Mouse (Mus musculus) neural tube, embryonic 15.5 days (tissue): ENCODE data around the gene Tram2. TPM values are rescaled to one million over a fixed set of nuclear protein-coding genes. Genes with fewer than 3 reads are reported as not detected.

Experiments
- ATAC-seq: fragments of 200-750 bp; cut with Nextera tagmentation; 2 replicates; pipeline ENCODE4 v1.8.0; 2017; ENCODE audit warnings: mild to moderate bottlenecking, moderate TSS enrichment, moderate library complexity; ENCODE audit not compliant: low FRiP score
- H3K27ac ChIP-seq: fragments of 300-500 bp; sonication (generic); replicated peaks from 2 replicates; pipeline ENCODE4 v1.5.1; 2015; ENCODE audit warnings: mild to moderate bottlenecking, inconsistent platforms
- H3K27me3 ChIP-seq: fragments of 300-500 bp; sonication (generic); replicated peaks from 2 replicates; pipeline ENCODE4 v1.6.1; 2015; ENCODE audit warnings: inconsistent platforms
- H3K36me3 ChIP-seq: fragments of 300-500 bp; sonication (generic); 2 replicates; pipeline ENCODE4 v1.6.1; 2015; ENCODE audit warnings: inconsistent platforms
- H3K4me1 ChIP-seq: fragments of 300-500 bp; sonication (generic); 2 replicates; pipeline ENCODE4 v1.6.1; 2015; ENCODE audit warnings: inconsistent platforms
- H3K4me2 ChIP-seq: fragments of 300-500 bp; sonication (generic); 2 replicates; pipeline ENCODE4 v1.6.1; 2015; ENCODE audit warnings: inconsistent platforms, mild to moderate bottlenecking, moderate library complexity
- H3K4me3 ChIP-seq: fragments of 300-500 bp; sonication (generic); replicated peaks from 2 replicates; pipeline ENCODE4 v1.5.1; 2015; ENCODE audit warnings: mild to moderate bottlenecking, inconsistent platforms
- H3K9ac ChIP-seq: fragments of 300-500 bp; sonication (generic); replicated peaks from 2 replicates; pipeline ENCODE4 v1.6.1; 2015; ENCODE audit warnings: mild to moderate bottlenecking, inconsistent platforms
- H3K9me3 ChIP-seq: fragments of 300-500 bp; sonication (generic); replicated peaks from 2 replicates; pipeline ENCODE4 v1.6.1; 2016; ENCODE audit warnings: inconsistent platforms
- WGBS: fragments of 180-500 bp; shearing (Covaris S2); methylation state at CpG from one replicate; pipeline ENCODE4 v1.1.7; 2015; ENCODE audit warnings: mixed read lengths; 5-methylcytosine and 5-hydroxymethylcytosine counted together
- polyA plus RNA-seq: library from polyadenylated mRNA; unstranded; fragments of >200 nt; fragmentation: Nextera tagmentation; extraction: Ambion mirVana; gene quantifications from 2 replicates; pipeline ENCODE4 v1.2.1, GENCODE M21; 2015

Gene Tram2
- polyA plus RNA-seq, 1 experiment from 2014 or later, result 2.2 TPM

- Histone ChIP-seq H3K4me1 (no peaks in the 10 kb centered on the region), H3K4me2 (no peak overlapping the region), H3K36me3 (no peaks in the 10 kb centered on the region), H3K27ac (no peak overlapping the region), H3K9me3 (no peaks in the 10 kb centered on the region), H3K4me3 (no peak overlapping the region), H3K9ac (no peak overlapping the region), H3K27me3 (no peaks in the 10 kb centered on the region)
- 31% methylated on average over 4 of the region's 4 CpGs for WGBS
- peak; percentile 41 for ATAC-seq
Measured at GRCm38 (mm10) chr1:20984582-20984981, 94.4 kb downstream of the Tram2 start.

GRCm38 (mm10) chr1:20984103-20984502 lies 94.9 kb downstream of the Tram2 start:
- H3K9me3 ChIP-seq, result no peaks in the 10 kb centered on the region
- WGBS, result 84% methylated on average over 2 of the region's 2 CpGs

GRCm38 (mm10) chr1:20981764-20982163 lies 97.3 kb downstream of the Tram2 start:
- no peaks in the 10 kb centered on the region for H3K9me3 ChIP-seq
- no peaks in the 10 kb centered on the region for H3K4me1 ChIP-seq
- no peak overlapping the region for H3K4me2 ChIP-seq
- no peak for ATAC-seq
- no peaks in the 10 kb centered on the region for H3K27me3 ChIP-seq
- H3K36me3 ChIP-seq, result no peaks in the 10 kb centered on the region
- H3K4me3 ChIP-seq, result no peak overlapping the region
- H3K9ac ChIP-seq, result no peak overlapping the region
- 89% methylated on average over 6 of the region's 6 CpGs for WGBS
- H3K27ac ChIP-seq, result no peak overlapping the region

More at GRCm38 (mm10) chr1:20984103-20984502, 94.9 kb downstream of the Tram2 start:
- Histone ChIP-seq H3K27me3 (no peaks in the 10 kb centered on the region), H3K9ac (no peak overlapping the region), H3K4me3 (no peak overlapping the region), H3K27ac (no peak overlapping the region), H3K4me1 (no peaks in the 10 kb centered on the region), H3K4me2 (no peak overlapping the region), H3K36me3 (no peaks in the 10 kb centered on the region)
- peak; percentile 24; the same call in 1 of the 2 replicates for ATAC-seq

- H3K4me2 ChIP-seq, result no peak overlapping the region
Measured at GRCm38 (mm10) chr1:20980553-20980952, 98.5 kb downstream of the Tram2 start.

GRCm38 (mm10) chr1:20974341-20975135 lies 104.5 kb downstream of the Tram2 start:
- no peak overlapping the region for H3K4me2 ChIP-seq
- no peak for ATAC-seq
- H3K27me3 ChIP-seq, result no peaks in the 10 kb centered on the region
- H3K9me3 ChIP-seq, result no peaks in the 10 kb centered on the region
- no peaks in the 10 kb centered on the region for H3K4me1 ChIP-seq
- H3K27ac ChIP-seq, result no peak overlapping the region
- no peak overlapping the region for H3K9ac ChIP-seq
- H3K36me3 ChIP-seq, result no peaks in the 10 kb centered on the region
- WGBS, result 66% methylated on average over 9 of the region's 9 CpGs
- H3K4me3 ChIP-seq, result no peak overlapping the region

More at GRCm38 (mm10) chr1:20980553-20980952, 98.5 kb downstream of the Tram2 start:
- WGBS, result 59% methylated on average over 1 of the region's 1 CpGs
- Histone ChIP-seq H3K4me3 (no peak overlapping the region), H3K27me3 (no peaks in the 10 kb centered on the region), H3K9ac (no peak overlapping the region), H3K36me3 (no peaks in the 10 kb centered on the region), H3K9me3 (no peaks in the 10 kb centered on the region), H3K27ac (no peak overlapping the region), H3K4me1 (no peaks in the 10 kb centered on the region)
- ATAC-seq, result no peak

GRCm38 (mm10) chr1:20973389-20973788 lies 105.6 kb downstream of the Tram2 start:
- Histone ChIP-seq H3K27me3 (no peaks in the 10 kb centered on the region), H3K4me1 (no peaks in the 10 kb centered on the region), H3K27ac (no peak overlapping the region), H3K4me2 (no peak overlapping the region), H3K4me3 (no peak overlapping the region), H3K9me3 (no peaks in the 10 kb centered on the region), H3K36me3 (no peaks in the 10 kb centered on the region), H3K9ac (no peak overlapping the region)
- no peak for ATAC-seq
- WGBS, result 95% methylated on average over 6 of the region's 6 CpGs

- ATAC-seq, result no peak
- Histone ChIP-seq H3K9me3 (no peaks in the 10 kb centered on the region), H3K4me3 (no peak overlapping the region), H3K4me2 (no peak overlapping the region), H3K4me1 (no peaks in the 10 kb centered on the region), H3K9ac (no peak overlapping the region), H3K36me3 (no peaks in the 10 kb centered on the region), H3K27ac (no peak overlapping the region), H3K27me3 (no peaks in the 10 kb centered on the region)
- WGBS, result 87% methylated on average over 2 of the region's 2 CpGs
Measured at GRCm38 (mm10) chr1:20969642-20970041, 109.4 kb downstream of the Tram2 start.

GRCm38 (mm10) chr1:20954876-20955275 lies 124.2 kb downstream of the Tram2 start:
- H3K9me3 ChIP-seq, result no peaks in the 10 kb centered on the region

GRCm38 (mm10) chr1:20951799-20952198 lies 127.2 kb downstream of the Tram2 start:
- peaks cover 13% of the 10 kb centered on the region for H3K4me1 ChIP-seq
- peak overlapping the region; percentile 82 for H3K27ac ChIP-seq
- no peaks in the 10 kb centered on the region for H3K9me3 ChIP-seq
- H3K36me3 ChIP-seq, result no peaks in the 10 kb centered on the region
- H3K4me3 ChIP-seq, result peak overlapping the region; percentile 51
- H3K4me2 ChIP-seq, result peak overlapping the region; percentile 70
- ATAC-seq, result peak; percentile 73
- 2% methylated on average over 15 of the region's 16 CpGs for WGBS
- no peaks in the 10 kb centered on the region for H3K27me3 ChIP-seq
- H3K9ac ChIP-seq, result peak overlapping the region; percentile 56

More at GRCm38 (mm10) chr1:20954876-20955275, 124.2 kb downstream of the Tram2 start:
- no peak for ATAC-seq
- Histone ChIP-seq H3K4me3 (no peak overlapping the region), H3K36me3 (no peaks in the 10 kb centered on the region), H3K9ac (no peak overlapping the region), H3K4me2 (no peak overlapping the region), H3K27ac (no peak overlapping the region), H3K4me1 (peaks cover 13% of the 10 kb centered on the region), H3K27me3 (no peaks in the 10 kb centered on the region)
- 84% methylated on average over 3 of the region's 3 CpGs for WGBS

GRCm38 (mm10) chr1:20951300-20951763 lies 127.7 kb downstream of the Tram2 start, which contains the start of gene Efhc1:
Gene Efhc1 (plus strand): TSS chr1:20951626.
- no peaks in the 10 kb centered on the region for H3K27me3 ChIP-seq
- WGBS, result under 1% methylated on average over 21 of the region's 23 CpGs
- peak within 1 kb of the TSS; percentile 82 for H3K27ac ChIP-seq
- H3K9me3 ChIP-seq, result no peaks in the 10 kb centered on the region
- H3K36me3 ChIP-seq, result no peaks in the 10 kb centered on the region
- H3K4me3 ChIP-seq, result peak within 1 kb of the TSS; percentile 51
- ATAC-seq, result peak; percentile 98
- peaks cover 13% of the 10 kb centered on the region for H3K4me1 ChIP-seq
- H3K4me2 ChIP-seq, result peak within 1 kb of the TSS; percentile 70
- peak within 1 kb of the TSS; percentile 56 for H3K9ac ChIP-seq
